Mouse (Mus musculus): ENCODE data around the gene Rrm1.

DNA sequence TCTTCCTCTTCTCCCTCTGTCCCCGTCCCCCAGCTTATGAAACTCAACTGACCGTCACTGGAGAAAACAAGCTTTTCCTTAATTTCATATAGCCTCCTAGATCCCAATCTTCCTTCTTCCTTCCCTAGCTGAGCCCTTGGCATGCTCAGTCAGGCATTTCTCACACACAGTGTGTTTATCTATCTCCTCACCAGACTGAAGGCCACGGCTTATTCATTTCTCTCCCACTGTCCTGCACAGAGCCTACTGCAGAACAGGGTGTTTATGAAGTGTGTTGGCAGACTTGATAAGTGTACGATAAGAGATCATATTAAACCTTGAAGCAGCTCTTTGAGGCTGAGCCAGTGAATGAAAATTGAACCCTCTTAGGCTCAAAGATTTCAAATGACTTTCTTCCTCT lies 39.3 kb downstream of the Rrm1 start:
- TF ChIP-seq POLR2A (IDR thresholded peaks at IDR 0.05; ENCODE audit: borderline replicate concordance, extremely low read depth, low read depth, low read length), result no peak
- TF ChIP-seq CTCF (IDR thresholded peaks at IDR 0.05; ENCODE audit: insufficient read depth, low read length), result no peak

Measured in lung, adult 2 months (tissue).